Mouse (Mus musculus): ENCODE measurements around the gene Ccdc71.

GRCm38 (mm10) chr9:108451170-108451493, 9.2 kb upstream of the Ccdc71 start:
- TF ChIP-seq CTCF (IDR thresholded peaks at IDR 0.05; ENCODE audit: low read depth) (no peak), EP300 (IDR thresholded peaks at IDR 0.05; ENCODE audit: low read depth) (no peak)

Data from heart, postnatal 0 days (tissue).